Mouse (Mus musculus) bone marrow macrophage, adult 2 months (primary cell): ENCODE measurements around the gene Rcc1l. TPM values are rescaled to one million over a fixed set of nuclear protein-coding genes. Genes with fewer than 3 reads are reported as not detected.

Experiments used
- H3K27ac ChIP-seq: 2 replicates; pipeline ENCODE4 v1.5.1; 2012; ENCODE audit warnings: low read depth, low read length; ENCODE audit not compliant: insufficient read depth
- H3K4me1 ChIP-seq: 2 replicates; pipeline ENCODE4 v1.6.1; 2012; ENCODE audit warnings: low read length; ENCODE audit not compliant: control insufficient read depth, insufficient read depth
- H3K4me3 ChIP-seq: 2 replicates; pipeline ENCODE4 v1.5.1; 2012; ENCODE audit warnings: mild to moderate bottlenecking, low read length, moderate library complexity; ENCODE audit not compliant: insufficient read depth
- CTCF ChIP-seq: IDR thresholded peaks from 2 replicates; pipeline ENCODE4 v1.5.1; 2012; ENCODE audit warnings: low read depth, mild to moderate bottlenecking, low read length, moderate library complexity
- POLR2A ChIP-seq: IDR thresholded peaks from 2 replicates; pipeline ENCODE4 v1.6.1; 2012; ENCODE audit warnings: mild to moderate bottlenecking, low read depth, low read length, borderline replicate concordance
- polyA plus RNA-seq: library from polyadenylated mRNA; stranded (reverse); fragments of >200 nt; gene quantifications from 2 replicates; pipeline ENCODE4 v1.2.4, GENCODE M21; 2012; ENCODE audit not compliant: missing spikeins, insufficient read depth, insufficient read length

Rcc1l gene
- polyA plus RNA-seq, 1 experiment, result 4.9 TPM

- TF ChIP-seq POLR2A, result no peak
- TF ChIP-seq CTCF, result no peak
- Histone ChIP-seq H3K27ac (peak overlapping the region; percentile 70), H3K4me1 (peaks cover 4% of the 10 kb centered on the region; the same call in 1 of the 2 replicates), H3K4me3 (peak overlapping the region; percentile 85)
These were observed 878 bp downstream of the Rcc1l start for GRCm38 (mm10) chr5:134175696-134176095.

DNA sequence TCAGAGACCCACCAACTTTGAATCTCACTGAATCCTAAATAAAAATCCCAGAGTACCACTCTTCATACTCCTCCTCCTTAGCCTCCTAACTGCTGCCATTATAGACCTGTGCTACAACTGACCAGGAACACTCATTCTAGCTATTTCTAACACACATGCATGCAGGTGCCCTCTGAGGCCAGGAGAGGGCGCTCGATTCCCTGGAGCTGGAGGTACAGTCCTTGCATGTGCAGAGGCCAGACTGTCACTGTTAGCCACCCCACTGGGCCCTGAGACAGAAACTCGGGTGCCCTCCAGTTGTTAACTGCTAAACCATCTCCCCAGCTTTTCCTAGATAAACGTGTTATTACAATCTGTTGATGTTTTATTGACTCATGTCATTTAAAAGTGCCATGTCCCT lies 3.4 kb downstream of the Rcc1l start:
- no peak overlapping the region for H3K27ac ChIP-seq
- TF ChIP-seq POLR2A, result no peak
- TF ChIP-seq CTCF, result peak; percentile 87
- peaks cover 4% of the 10 kb centered on the region; the same call in 1 of the 2 replicates for H3K4me1 ChIP-seq
- no peak overlapping the region for H3K4me3 ChIP-seq

- peaks cover 4% of the 10 kb centered on the region; the same call in 1 of the 2 replicates for H3K4me1 ChIP-seq
These were observed 6.4 kb downstream of the Rcc1l start for GRCm38 (mm10) chr5:134170167-134170566.

GRCm38 (mm10) chr5:134169231-134169630 lies 7.3 kb downstream of the Rcc1l start:
- no peak overlapping the region for H3K27ac ChIP-seq
- TF ChIP-seq CTCF, result no peak
- no peak for TF ChIP-seq POLR2A
- H3K4me3 ChIP-seq, result no peak overlapping the region
- no peaks in the 10 kb centered on the region for H3K4me1 ChIP-seq

More at GRCm38 (mm10) chr5:134170167-134170566, 6.4 kb downstream of the Rcc1l start:
- no peak for TF ChIP-seq CTCF
- no peak for TF ChIP-seq POLR2A
- Histone ChIP-seq H3K27ac (no peak overlapping the region), H3K4me3 (no peak overlapping the region)

GRCm38 (mm10) chr5:134168033-134168432 lies 8.5 kb downstream of the Rcc1l start:
- Histone ChIP-seq H3K4me3 (no peak overlapping the region), H3K27ac (no peak overlapping the region), H3K4me1 (no peaks in the 10 kb centered on the region)
- TF ChIP-seq POLR2A (no peak), CTCF (no peak)

GRCm38 (mm10) chr5:134166642-134167041 lies 9.9 kb downstream of the Rcc1l start:
- H3K4me1 ChIP-seq, result no peaks in the 10 kb centered on the region
- no peak overlapping the region for H3K27ac ChIP-seq
- TF ChIP-seq CTCF (no peak), POLR2A (no peak)
- no peak overlapping the region for H3K4me3 ChIP-seq

DNA sequence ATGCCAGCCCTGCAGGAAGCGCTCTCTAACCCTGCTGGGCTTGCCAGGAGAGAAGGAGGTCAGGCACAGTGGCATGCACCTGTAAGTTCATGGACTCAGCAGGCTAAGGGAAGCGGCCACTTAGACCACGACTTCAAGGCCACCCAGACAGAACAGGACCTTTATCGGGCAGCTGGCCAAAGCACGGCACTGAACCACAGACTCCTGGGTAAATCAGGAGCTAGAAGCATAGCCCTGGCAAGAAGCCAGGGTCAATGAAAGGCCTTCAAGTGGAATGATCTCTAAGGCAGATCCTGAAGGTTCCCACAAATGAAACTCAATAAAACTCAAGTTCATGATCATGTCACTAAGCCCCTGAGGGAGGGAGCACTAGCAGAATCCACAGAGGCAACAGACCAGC lies 11.9 kb downstream of the Rcc1l start:
- TF ChIP-seq POLR2A (no peak), CTCF (no peak)
- Histone ChIP-seq H3K4me1 (no peaks in the 10 kb centered on the region), H3K4me3 (no peak overlapping the region), H3K27ac (no peak overlapping the region)

GRCm38 (mm10) chr5:134155916-134156466 lies 20.6 kb downstream of the Rcc1l start:
- no peak overlapping the region for H3K4me3 ChIP-seq
- H3K27ac ChIP-seq, result no peak overlapping the region
- TF ChIP-seq CTCF (no peak), POLR2A (no peak)
- peaks cover 6% of the 10 kb centered on the region for H3K4me1 ChIP-seq

DNA sequence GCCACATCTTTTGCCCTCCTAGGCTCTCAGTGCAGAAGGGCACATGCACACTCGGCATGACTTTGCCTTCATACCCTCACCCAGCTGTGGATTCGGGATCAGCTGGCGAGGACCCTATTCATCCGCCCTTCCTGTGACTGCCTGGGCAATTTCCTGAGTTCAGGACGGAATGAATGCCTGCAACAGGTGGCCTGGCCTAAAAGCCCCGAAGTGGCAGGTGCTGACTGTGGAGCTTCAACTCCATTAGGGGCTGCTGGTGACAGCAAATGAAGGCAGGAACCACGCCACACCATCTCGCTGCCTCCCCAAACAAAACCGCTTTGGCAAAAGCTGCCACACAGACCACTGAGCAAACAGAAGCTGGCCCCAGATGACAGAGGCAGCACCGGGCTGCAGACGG lies 24.7 kb downstream of the Rcc1l start:
- Histone ChIP-seq H3K4me1 (peaks cover 11% of the 10 kb centered on the region), H3K4me3 (no peak overlapping the region), H3K27ac (no peak overlapping the region)
- no peak for TF ChIP-seq CTCF

- Histone ChIP-seq H3K4me1 (peaks cover 5% of the 10 kb centered on the region), H3K4me3 (no peak overlapping the region), H3K27ac (no peak overlapping the region)
- TF ChIP-seq CTCF (no peak), POLR2A (no peak)
These were observed 28.4 kb downstream of the Rcc1l start for GRCm38 (mm10) chr5:134148153-134148552.
